Mouse (Mus musculus) fibroblast of lung, adult 2 months (primary cell): ENCODE results near the gene Ndufs2.
"Not testable (repeated sequence)": the region's sequence is repeated elsewhere in the genome, so short reads cannot be mapped to it uniquely, and the experiment has no call there.

Experiments used
- DNase-seq: peaks from one replicate; pipeline ENCODE4 v3.0.0-alpha.2; 2011; ENCODE audit warnings: low read depth

Ndufs2 gene

DNA sequence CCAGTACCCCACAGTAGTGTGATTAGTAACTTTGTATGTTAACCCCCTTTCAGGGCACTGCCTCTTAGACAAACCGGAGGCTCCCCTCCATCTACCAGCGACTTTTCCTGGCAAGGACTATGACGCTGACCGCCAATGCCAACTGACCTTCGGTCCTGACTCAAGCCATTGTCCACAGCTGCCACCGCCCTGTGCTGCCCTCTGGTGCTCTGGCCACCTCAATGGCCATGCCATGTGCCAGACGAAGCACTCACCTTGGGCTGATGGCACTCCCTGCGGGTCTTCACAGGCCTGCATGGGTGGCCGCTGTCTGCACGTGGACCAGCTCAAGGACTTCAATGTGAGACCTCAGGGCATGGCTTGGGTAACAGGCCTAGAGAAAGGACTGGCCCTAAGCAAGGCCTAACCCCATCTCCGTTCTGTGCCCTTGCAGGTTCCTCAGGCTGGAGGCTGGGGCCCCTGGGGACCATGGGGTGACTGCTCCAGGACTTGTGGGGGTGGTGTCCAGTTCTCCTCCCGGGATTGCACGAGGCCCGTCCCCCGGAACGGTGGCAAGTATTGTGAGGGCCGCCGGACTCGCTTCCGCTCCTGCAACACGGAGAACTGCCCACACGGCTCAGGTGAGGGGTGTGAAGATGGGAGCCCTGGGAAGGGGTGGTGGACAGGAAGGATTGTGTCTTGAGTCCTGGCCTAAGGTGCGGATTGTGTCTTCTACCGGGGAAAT lies 5.1 kb upstream of the Ndufs2 start:
- no peak for DNase-seq

DNA sequence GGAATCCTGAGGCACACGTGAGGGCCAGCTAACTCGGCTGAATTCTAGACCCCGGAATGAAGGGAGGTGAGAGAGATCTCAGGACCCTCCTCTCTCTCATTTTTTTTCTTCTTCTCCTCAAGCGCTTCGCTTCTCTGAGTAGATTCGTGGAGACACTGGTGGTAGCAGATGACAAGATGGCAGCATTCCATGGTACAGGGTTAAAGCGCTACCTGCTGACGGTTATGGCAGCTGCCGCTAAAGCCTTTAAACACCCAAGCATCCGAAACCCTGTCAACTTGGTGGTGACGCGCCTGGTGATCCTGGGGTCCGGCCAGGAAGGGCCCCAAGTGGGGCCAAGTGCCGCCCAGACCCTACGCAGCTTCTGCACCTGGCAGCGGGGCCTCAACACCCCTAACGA lies 1.2 kb upstream of the Ndufs2 start:
- no peak for DNase-seq

DNA sequence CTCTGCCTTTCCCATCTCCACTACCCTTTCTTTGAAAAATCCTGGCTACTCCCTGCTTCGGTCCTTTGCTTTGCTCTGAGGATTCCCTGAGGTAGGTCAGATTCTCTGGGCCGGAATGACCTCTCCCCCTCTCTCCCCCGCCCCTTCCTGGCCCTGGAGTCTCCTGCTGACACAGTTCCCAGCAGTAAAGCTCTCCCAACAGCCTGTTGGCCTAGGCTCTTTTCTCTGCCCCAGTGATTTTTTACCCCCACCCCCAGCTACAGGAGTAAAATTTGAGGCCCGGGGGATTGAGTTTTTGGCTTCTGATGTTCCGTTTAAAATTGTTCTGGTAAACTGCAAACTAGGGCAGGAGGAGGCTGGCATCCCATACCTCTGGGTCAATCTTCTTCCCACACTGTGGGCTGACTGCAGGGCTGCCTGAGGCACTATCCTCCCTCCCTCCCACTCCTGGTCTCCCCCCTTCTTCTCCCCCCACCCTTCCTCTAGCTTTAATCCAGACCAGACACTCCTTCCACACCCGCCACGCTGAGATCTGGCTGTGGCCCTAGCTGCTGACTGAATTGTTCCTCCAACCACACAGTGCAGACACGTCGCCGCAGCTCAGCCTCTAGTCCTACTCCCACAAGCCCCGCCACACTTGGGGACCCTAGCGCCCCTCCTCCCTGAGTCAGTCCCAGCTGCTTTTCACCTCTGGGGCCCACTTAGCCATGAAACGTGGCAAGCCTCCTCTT lies 571 bp upstream of the Ndufs2 start:
- DNase-seq = no peak

DNA sequence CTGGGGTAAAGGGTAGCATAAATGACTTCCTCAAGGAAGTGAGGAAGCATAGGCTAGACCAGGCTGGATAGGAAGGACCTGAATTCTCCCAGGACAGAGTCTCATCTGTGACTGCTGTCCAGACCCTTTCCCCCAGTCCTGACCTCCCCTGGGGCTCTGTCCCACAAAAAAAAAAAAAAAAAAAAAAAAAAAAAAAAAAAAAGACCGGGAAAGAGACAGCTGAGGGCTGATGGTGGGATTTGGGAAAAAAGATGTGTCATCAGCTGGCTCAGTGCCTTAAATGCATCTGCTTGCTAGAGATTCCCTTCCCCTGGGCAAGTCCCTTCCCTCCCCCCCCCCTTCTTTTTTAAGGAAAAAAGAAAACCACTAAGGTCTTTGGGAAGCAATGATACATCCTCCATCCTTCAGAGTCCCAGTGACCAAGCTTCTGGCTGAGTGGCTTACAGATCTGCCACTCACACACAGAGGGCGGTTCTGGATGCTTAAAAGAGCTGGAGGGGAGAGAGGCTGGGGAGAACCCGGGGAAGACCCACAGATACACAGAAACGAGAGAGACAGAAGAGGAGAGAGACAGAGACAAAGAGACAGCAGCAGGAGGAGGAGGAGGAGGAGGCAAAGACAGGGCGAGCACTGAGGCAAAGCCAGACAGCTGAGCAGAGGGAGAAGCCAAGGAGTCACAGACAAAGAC lies 1.1 kb downstream of the Ndufs2 start, which contains the start of gene Adamts4:
TSS of gene Adamts4 (plus strand) at position 509 of the 688 bp plus-strand sequence.
- DNase-seq = no peak

DNA sequence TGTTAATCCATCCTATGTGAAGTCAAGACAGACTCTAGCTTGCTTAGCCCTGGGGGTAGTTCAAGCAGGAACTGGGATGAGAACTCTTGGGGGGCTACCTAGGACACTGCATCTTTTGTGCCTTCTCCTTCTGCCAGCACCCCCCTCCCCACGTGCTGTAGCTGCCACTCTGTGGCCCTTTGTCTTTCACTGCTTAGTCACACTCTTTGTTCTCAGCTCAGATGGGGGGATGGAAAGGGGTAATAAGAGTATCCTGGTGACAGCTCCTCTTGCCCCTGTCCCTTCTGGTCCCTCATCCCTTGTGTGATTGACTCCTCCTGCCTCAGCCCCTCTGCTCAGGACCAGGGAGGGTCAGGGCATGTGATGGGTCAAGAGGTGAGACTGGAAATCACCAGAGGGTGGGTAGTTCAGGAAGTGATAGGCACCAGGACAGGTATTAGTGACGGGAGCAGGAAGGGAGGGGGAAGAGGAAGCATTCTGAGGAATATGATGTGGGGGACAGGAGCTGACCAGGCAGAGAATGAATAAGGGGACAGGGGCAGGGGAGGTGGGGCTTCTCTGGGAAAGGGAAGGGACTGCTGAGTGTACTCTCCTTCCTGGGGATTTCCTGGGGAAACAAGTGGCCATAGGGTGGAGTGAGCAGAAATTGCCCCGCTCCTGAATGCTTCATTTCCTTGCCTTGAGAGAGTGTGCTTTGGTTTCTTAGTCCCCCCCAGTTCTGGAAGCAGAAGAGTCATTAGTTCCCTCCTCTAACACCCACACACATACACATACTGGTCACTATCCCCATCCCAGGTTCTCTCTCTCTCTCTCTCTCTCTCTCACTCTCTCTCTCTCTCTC lies 2.6 kb downstream of the Ndufs2 start:
- DNase-seq = no peak

DNA sequence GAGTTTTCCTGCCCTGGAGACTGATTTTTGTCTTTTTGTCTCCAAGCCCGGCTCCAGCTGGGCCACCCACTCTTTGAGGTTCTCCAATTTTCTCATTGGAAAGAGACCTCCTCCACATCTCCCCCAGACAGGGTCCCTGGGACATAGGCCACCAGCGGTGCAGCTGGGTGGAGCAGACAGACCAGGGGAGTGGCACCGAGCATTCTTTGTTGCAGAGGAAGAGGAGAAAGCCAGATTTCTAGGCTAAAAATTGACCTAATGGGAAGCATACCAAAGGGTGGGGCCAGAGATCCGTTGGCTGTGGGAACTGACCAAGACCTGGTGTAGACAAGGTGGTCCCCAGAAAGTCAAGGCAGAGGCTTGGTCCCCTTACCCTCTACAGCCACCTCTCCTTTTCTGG lies 3.3 kb downstream of the Ndufs2 start:
- no peak for DNase-seq

DNA sequence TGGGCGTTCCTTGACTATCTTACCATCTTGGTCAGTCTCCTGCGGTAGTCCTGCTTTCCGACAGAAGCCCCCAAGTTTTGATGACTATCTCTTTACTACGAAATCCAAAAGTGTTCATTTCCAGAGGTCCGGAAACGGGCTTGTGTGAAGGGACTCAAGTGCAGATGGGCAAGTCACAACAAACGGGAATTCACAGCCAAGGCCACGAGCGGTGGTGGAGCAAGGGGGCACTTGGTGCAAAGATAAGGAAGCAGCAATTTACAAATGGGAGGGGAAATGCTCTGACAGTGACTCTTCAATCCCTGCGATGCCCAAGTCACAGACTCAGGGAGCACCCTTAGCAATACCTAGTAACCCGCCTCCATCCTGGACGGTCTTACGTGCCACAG lies 3.7 kb downstream of the Ndufs2 start:
- no peak for DNase-seq

DNA sequence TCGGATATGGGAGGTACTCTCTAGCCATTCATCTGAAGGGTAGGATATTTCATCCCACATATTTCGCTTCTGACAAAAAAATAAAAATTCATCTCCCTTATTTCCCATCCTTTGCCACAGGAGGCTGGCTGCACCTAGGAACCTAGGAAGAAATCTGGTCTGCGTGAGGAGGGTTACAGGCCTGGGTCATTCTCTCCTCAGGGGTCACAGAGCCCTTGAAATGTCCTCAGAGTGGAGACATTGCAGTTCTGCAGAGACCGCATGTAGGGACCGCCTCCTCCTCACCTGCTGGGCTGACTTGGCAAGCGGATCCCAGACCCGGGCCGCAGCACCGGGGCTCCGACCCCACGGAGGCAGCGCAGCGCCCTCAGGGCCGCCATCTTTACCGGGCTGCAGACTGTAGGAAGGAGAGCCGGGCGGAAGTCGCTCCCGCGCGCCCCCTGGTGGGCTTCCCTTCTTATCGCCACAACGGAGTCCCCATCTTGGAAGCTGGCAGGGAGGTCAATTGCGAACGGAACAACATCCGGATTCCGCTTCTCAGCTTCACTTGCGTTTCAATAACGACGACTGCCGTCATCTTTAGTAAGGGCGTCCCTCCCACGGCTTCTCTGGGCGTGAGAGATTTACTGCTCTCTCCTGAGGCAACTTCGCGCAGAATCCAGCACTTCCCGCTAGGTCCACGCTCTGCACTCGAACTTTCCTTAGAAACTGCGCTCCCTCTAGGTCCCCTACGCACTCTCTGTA lies 4.3 kb downstream of the Ndufs2 start:
- DNase-seq = peak; percentile 99

DNA sequence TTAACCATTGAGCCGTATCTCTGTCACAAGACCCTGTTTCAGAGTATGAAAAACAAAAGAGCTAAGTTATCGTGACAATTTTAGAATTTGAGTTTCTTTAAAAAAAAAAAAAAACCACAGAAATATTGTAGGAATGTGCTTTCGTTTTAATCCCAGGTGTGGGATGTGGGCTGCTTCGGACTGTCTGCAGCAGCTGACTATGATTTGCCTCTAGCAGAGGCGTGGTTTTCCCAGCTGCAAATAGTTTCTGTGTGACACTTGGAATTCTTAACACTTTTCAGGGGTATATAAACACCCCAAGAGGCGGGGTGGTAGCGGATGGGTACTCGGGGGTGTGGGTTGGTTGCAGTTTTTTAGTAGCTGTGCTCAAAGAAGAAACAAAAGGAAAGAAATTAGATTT lies 5.8 kb downstream of the Ndufs2 start:
- DNase-seq = no peak

DNA sequence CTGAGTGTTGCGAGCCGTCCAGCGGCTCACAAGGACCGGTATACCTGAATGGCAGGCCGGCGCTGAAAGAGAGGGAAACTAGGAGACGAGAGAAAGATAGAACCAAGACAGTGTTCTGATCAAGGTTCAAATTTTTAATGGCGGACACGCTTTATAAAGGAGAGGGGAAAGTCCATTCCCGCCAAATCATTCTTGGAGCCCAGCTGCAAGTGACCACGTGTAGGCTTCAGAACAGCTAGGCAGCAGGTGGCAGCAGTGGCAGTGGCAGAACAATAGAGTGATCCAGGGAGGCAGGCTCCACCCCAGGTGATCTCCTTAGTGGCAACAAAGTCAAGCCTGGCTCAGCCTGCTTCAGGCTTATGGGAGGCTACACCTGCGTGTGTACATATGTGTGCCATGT lies 9.2 kb downstream of the Ndufs2 start:
- not testable (repeated sequence) for DNase-seq

DNA sequence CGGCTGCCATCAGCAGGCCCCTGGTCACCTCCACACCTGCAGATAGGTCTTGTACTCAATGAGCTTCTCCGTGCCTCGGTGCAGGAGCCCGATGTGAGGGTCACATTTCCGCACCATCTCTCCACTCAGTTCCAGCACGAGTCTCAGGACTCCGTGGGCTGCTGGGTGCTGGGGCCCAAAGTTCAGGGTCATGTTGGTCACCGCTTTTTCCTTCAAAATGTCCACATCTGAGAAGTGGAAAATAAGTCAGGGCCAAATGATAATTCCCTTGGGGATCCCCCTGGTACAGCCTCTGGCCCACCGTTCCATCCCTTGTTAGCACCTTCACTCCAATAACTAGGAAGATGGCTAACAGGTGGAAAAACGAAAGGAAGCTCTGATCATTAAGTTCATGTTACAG lies 10.3 kb downstream of the Ndufs2 start:
- no peak for DNase-seq

DNA sequence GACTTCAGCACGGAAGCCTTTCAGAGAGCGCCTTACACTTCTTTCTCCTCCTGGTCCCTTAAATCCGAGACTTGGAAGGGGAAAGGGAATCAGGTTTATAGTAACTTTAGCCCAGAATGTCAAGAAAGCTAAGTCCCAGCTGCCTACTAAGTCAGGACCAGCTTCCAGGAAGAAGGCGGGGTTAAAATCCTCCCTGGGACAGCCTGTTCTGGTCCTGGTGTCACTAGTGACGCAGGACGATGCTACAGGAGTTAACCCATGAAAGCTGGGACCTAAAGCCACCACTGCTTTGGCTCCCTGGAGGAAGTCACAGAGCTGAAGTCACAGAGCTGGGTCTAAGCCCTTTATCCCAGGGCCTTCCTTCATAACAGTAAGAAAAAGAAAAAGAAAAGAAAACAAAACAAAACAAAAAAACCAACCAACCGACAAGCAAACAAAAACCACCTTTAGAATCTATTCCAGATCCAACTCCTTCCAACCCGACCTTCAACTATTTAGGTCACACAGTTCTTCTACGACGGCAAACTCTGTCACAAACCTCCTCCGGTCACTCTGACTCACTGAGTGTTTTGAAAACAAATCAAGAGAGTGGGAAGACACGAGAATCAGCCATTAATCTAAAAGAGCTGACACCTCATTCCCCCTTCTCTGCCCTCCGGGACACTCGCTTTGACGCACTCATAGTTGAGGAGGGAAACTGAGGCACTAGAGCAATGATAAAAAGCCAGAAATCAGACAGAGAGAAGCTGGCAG lies 11.0 kb downstream of the Ndufs2 start:
- no peak for DNase-seq

DNA sequence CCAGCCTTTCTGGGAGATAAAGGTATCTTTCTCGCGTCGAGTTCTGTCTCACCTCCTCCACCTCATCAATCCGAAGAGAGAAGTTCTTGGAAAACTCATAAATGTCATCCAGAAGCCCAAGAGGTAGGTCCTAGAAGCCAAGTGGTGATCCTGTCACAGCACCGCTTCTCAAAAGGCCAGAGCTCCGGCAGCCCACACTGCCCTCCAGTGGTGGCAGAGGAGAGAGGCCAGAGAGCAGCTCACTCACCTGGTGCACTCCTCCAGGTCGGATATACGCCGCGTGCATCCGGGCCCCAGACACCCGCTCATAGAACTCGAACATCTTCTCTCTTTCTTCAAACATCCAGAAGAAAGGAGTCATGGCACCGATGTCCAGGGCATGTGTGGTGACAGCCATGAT lies 12.7 kb downstream of the Ndufs2 start:
- DNase-seq = no peak

DNA sequence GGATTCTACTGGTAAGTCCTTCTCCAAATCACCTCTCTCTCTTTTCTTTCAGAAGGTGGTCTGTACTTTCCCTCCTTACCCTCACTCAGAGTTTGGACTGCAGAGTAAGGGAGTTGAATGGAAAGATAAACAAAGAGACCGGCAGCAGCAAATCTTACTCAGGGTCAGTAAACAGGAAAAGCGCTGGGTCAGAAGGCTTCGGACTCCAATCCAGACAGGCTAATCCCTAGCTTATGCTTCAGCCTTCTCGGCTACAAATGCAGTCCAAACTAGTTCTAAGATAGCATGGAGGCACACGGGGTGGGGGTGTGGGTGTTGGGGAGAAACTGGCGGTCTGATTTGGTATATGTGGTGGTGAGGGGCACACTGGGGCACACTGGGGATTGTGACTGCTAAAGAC lies 13.8 kb downstream of the Ndufs2 start:
- DNase-seq = no peak

DNA sequence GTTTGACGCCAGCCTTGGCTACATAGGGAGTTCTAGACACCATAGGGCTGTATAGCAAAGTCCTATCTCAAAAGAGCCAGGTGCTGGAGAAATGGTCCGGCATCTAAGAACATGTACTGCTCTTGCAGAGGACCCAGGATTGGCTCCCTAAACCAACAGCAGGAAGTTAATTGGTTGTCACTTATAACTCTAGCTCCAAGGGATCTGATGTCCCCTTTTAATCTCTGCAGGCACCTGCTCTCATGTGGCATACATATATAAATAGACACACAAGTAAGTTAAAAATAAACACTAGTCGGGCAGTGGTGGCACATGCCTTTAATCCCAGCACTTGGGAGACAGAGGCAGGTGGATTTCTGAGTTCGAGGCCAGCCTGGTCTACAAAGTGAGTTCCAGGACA lies 15.4 kb downstream of the Ndufs2 start:
- no peak for DNase-seq

DNA sequence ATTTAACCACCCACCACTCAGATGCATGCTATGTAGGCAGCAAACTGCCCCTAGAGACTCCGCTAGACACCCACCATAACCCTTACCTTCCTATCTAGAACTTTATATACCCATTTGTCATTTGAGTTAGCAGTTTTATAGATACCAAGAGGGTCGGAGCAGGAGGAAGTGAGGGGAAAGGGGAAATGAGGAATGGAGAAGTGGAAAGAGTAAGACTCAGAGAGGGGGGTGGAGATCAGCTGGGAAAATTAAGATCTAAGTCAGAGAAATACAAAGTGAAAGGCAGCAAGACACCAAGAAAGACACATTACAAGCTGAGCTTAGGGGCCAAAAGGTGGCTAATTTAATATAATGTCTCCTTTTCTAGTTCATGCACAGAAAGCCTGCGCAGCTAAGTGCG lies 16.6 kb downstream of the Ndufs2 start:
- DNase-seq = no peak

DNA sequence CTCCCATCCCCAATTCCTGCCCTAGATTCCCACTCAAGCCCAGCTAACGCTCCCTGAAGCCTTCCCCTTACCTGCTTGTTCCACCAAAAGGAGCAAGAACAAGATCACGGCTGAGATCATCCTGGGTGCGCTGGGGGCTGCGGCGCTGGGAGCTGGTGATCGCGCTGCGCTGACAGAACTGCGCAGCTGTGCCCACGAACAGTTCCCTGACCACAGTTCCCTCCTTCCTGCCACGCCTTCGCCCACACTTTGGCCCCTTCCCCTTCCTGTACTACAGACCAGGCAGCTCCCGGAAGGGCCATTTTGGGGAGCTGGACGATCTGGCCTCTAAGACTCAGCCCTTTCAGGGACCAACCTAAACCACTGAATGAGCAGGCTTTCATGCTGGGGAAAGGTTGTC lies 17.1 kb downstream of the Ndufs2 start, which contains the start of gene Fcer1g:
TSS of gene Fcer1g (minus strand) at position 240 of the 400 bp plus-strand sequence.
- DNase-seq = no peak

DNA sequence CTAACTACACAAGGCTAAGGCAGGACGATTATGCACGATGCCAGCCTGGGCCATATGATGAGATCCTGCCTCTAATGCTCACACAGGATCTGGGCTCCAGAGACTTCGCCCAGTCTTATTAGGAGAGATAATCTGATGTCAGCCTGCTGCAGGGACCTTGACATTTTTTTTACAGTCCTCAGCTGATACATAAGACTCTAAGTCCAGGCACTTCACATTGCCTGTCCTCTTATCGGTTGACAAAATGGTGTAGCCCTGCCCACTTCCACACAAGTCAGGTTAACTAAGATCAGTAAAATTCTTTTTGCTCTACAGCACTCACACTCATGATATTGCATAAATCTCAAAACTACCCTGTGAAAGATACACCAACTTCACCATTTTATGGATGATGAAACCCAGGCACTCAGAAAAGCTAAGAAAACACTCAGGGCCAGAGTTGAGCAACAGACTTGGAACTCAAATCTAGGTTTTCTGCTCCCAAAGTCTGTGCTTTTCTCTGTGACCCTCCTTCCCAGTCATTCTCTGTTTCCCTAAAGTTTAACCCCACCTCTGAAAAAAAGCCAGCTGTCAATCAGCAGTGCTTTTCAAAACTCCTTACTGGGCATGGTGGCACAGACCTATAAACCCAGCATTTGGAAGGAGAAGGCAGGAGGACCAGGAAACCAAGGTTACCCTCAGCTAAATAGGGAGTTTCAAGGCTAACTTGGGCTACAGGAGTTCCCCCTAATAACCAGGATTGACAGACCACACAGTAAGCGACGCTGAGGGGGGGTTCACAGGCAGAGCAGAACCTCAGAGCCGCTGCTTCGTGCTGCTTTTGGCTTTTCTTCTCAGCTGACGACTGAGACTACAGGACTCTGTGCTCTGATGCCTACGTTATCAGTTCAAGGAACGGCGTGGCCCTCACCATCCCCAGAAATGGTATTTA lies 18.1 kb downstream of the Ndufs2 start:
- DNase-seq = no peak

DNA sequence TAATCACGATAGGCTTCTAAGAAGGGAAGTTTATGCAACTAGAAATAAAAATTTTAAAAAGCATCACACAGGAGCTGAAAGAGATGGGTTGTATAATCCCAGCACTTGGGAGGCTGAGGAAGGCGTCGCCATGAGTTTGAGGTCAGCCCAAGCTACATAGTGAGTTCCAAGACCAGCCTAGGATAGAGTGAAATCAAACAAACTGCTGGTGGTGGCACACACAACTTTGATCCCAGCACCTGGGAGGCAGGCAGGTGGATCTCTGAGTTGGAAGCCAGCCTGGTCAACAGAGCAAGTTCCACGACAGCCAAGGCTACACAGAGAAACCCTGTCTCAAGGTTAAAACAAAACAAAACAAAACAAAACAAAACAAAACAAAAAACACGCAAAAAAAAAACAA lies 18.8 kb downstream of the Ndufs2 start:
- no peak for DNase-seq

DNA sequence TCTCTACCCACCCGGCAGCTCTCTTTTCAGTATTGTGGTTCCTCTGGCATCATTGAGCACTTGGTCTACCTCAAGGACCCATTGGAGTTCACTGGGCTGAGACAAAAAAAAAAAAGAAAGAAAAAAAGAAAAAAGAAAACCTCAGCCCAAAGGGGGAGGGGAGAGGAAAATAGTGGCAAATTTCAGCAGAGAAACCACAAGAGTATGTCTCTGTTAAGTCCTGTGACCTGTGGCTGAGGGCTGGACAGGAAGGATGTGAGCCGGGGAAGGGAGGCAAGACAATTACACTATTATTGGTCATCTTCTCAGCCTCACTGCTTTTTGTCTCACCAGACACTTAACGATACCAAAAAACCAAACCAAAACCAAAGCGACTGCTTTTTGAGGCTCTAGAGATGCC lies 19.3 kb downstream of the Ndufs2 start:
- DNase-seq = no peak
